Mouse (Mus musculus) liver, embryonic 13.5 days (tissue): ENCODE data around the gene Gm21190. TPM values are rescaled to one million over a fixed set of nuclear protein-coding genes. Genes with fewer than 3 reads are reported as not detected.
"Not testable (repeated sequence)": the region's sequence is repeated elsewhere in the genome, so short reads cannot be mapped to it uniquely, and the experiment has no call there.

ENCODE experiments used
- ATAC-seq: fragments of 200-750 bp; cut with Nextera tagmentation; 2 replicates; pipeline ENCODE4 v1.8.0; 2017; ENCODE audit warnings: low read depth, mild to moderate bottlenecking, moderate number of reproducible peaks, moderate library complexity
- DNase-seq: peaks from one replicate; pipeline ENCODE4 v3.0.0; 2022
- H3K27ac ChIP-seq: fragments of 300-500 bp; sonication (generic); 2 replicates; pipeline ENCODE4 v1.5.1; 2015; ENCODE audit warnings: moderate library complexity, mild to moderate bottlenecking, inconsistent platforms
- H3K27me3 ChIP-seq: fragments of 300-500 bp; sonication (generic); 2 replicates; pipeline ENCODE4 v1.6.1; 2015; ENCODE audit warnings: mild to moderate bottlenecking, inconsistent platforms
- H3K36me3 ChIP-seq: fragments of 300-500 bp; sonication (generic); 2 replicates; pipeline ENCODE4 v1.6.1; 2015; ENCODE audit warnings: mild to moderate bottlenecking, inconsistent platforms
- H3K4me1 ChIP-seq: fragments of 300-500 bp; sonication (generic); replicated peaks from 2 replicates; pipeline ENCODE4 v1.6.1; 2015; ENCODE audit warnings: inconsistent platforms
- H3K4me2 ChIP-seq: fragments of 300-500 bp; sonication (generic); 2 replicates; pipeline ENCODE4 v1.6.1; 2015; ENCODE audit warnings: inconsistent platforms, mild to moderate bottlenecking, moderate library complexity
- H3K4me3 ChIP-seq: fragments of 300-500 bp; sonication (generic); replicated peaks from 2 replicates; pipeline ENCODE4 v1.5.1; 2015; ENCODE audit warnings: mild to moderate bottlenecking, inconsistent platforms
- H3K9ac ChIP-seq: fragments of 300-500 bp; sonication (generic); 2 replicates; pipeline ENCODE4 v1.6.1; 2015; ENCODE audit warnings: mild to moderate bottlenecking, inconsistent platforms
- H3K9me3 ChIP-seq: fragments of 300-500 bp; sonication (generic); replicated peaks from 2 replicates; pipeline ENCODE4 v1.6.1; 2016; ENCODE audit warnings: inconsistent platforms
- WGBS: fragments of 180-500 bp; shearing (Covaris S2); methylation state at CpG from one replicate; pipeline ENCODE4 v1.1.7; 2015; ENCODE audit not compliant: insufficient replicate concordance; 5-methylcytosine and 5-hydroxymethylcytosine counted together
- polyA plus RNA-seq: library from polyadenylated mRNA; unstranded; fragments of >200 nt; fragmentation: Nextera tagmentation; extraction: Ambion mirVana; gene quantifications from 2 replicates; pipeline ENCODE4 v1.2.1, GENCODE M21; 2015

The Gm21190 gene
- not detected in 2 replicates for polyA plus RNA-seq

DNA sequence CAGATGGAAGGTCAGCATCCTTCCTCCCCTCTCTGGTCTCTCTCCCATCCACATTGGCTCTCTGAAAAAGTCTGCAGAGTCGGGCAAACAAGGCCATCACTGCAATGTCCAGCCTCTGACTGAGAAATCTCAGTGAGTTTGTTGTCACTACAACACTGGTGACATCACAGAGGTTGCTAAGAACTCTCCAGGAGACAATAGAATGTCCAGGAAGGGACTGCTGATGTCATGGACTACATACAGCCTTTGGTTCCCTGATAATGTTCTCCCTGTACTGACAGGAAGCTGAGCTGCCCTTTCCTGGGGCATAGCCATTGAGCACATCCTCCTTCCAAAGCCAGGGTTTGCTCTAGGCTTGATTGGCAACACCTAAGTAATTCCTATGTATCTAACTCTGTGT is at the start of gene Gm21190:
TSS of gene Gm21190 (minus strand) at position 101 of the 400 bp plus-strand sequence.
- not testable (repeated sequence) for H3K36me3 ChIP-seq, H3K9ac ChIP-seq, ATAC-seq, H3K4me2 ChIP-seq, DNase-seq, H3K27me3 ChIP-seq, H3K4me1 ChIP-seq, H3K9me3 ChIP-seq, H3K27ac ChIP-seq, H3K4me3 ChIP-seq
- WGBS = no CpG with 5 or more reads among the region's 1 CpGs

DNA sequence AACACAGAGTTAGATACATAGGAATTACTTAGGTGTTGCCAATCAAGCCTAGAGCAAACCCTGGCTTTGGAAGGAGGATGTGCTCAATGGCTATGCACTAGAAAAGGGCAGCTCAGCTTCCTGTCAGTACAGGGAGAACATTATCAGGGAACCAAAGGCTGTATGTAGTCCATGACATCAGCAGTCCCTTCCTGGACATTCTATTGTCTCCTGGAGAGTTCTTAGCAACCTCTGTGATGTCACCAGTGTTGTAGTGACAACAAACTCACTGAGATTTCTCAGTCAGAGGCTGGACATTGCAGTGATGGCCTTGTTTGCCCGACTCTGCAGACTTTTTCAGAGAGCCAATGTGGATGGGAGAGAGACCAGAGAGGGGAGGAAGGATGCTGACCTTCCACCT is 48.0 kb upstream of the Gm21190 start, which contains the start of gene Gm21083:
TSS of gene Gm21083 (plus strand) at position 301 of the 400 bp plus-strand sequence.
- H3K4me3 ChIP-seq, H3K4me1 ChIP-seq, H3K27ac ChIP-seq, H3K36me3 ChIP-seq, H3K4me2 ChIP-seq, H3K9ac ChIP-seq, H3K27me3 ChIP-seq, H3K9me3 ChIP-seq, ATAC-seq, DNase-seq: not testable (repeated sequence)
- WGBS = 20% methylated on average over 1 of the region's 1 CpGs

DNA sequence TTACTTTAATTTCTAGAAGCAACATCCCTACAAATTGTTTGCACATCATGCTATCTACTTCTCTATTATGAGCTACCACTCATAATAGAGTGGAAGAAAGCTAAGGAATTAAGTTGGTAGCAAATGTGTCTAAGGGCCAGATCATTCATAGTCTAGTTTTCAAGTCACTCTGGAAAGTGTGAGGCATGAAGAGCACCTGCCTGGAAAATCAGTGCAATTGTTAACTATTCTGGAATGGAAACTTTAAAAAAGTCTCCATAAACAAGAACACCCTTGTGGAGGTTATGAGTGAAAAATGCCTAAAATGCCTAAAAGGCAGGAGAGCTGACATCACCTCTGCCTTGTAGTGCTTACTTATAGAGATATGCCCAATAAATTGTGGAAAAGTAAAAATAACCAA is 44.7 kb upstream of the Gm21190 start:
- not testable (repeated sequence) for H3K4me3 ChIP-seq, ATAC-seq, H3K4me1 ChIP-seq, H3K9ac ChIP-seq, DNase-seq, H3K27ac ChIP-seq, H3K4me2 ChIP-seq, H3K36me3 ChIP-seq, H3K27me3 ChIP-seq, H3K9me3 ChIP-seq

DNA sequence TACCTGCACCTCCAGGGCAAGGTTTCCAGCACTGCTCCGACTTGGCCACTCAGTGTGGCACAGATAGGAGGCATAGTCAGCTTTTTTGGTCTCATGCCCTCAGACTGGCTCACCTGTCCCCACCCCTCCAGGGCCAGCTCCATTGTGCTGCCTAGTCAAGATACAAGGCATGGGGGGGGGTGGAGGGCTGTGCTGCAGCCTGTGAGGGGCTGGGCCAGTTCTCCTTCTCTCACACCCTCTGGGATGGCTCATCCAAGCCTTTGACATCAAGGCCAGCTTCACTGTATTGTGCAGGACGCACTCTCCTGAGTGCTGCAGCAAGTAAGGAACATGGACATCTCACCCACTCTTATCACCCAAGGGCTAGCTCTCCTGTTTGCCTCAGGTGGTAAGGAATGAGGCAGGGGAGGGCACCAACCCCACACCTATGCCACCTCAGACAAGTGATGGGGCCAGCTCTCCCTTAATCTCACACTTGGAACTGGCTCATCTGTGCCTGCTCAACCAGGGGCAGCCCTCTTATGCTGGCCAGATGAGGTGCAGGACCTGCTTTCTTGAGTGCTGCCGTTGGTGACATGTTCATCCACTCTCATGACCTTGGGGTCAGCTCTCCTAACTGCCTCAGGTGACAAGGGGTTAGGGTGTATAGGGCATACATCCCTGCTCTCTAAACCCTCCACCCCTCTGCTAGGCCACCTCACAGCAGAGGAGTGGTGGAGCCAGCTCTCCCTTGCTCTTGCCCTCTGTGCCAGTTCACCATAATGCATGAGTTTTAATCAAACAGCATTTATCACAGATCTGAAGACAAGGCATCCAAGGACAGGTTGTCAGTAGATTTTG is 32.6 kb upstream of the Gm21190 start:
- 0 out of 2 replicates have a peak, but pooled peaks have one; percentile 18 for ATAC-seq
- H3K4me2 ChIP-seq, H3K4me1 ChIP-seq, H3K4me3 ChIP-seq, H3K9ac ChIP-seq, H3K36me3 ChIP-seq, H3K9me3 ChIP-seq, H3K27me3 ChIP-seq, DNase-seq, H3K27ac ChIP-seq: not testable (repeated sequence)
- 48% methylated on average over 3 of the region's 3 CpGs for WGBS

- DNase-seq, H3K9me3 ChIP-seq, H3K4me3 ChIP-seq, H3K4me2 ChIP-seq, H3K27ac ChIP-seq, H3K9ac ChIP-seq, H3K4me1 ChIP-seq, H3K27me3 ChIP-seq, ATAC-seq, H3K36me3 ChIP-seq: not testable (repeated sequence)
- WGBS = 48% methylated on average over 1 of the region's 1 CpGs
Observed at GRCm38 (mm10) chr5:15558654-15559053, 29.6 kb upstream of the Gm21190 start.

- not testable (repeated sequence) for H3K4me2 ChIP-seq, ATAC-seq, H3K36me3 ChIP-seq, H3K4me3 ChIP-seq, H3K9ac ChIP-seq, H3K9me3 ChIP-seq, H3K27ac ChIP-seq, DNase-seq, H3K27me3 ChIP-seq, H3K4me1 ChIP-seq
- WGBS = 8% methylated on average over 3 of the region's 3 CpGs
Observed at GRCm38 (mm10) chr5:15549606-15550005, 20.6 kb upstream of the Gm21190 start.

DNA sequence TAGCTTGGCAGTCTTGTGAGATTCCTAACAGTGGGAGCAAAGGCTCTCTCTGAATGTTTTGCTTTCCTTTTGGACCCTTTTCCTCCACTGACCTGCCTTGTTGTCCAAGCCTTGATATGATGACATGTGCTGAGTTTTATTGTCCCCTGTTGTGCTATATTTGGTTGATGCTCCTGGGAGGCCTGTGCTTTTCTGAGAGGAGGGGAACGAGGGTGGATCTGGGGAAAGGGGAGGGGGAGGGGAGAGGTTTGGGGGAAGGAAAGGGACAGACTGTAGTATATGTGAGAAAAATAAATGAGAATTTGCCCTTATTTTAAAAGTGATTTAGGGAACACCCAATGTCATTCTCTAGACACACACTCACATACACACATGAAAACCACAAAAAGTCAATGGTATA is 20.1 kb upstream of the Gm21190 start:
- 14% methylated on average over 1 of the region's 1 CpGs for WGBS
- not testable (repeated sequence) for H3K4me1 ChIP-seq, H3K4me3 ChIP-seq, DNase-seq, H3K27me3 ChIP-seq, ATAC-seq, H3K27ac ChIP-seq, H3K4me2 ChIP-seq, H3K9ac ChIP-seq, H3K9me3 ChIP-seq, H3K36me3 ChIP-seq

- ATAC-seq, H3K36me3 ChIP-seq, DNase-seq, H3K4me2 ChIP-seq, H3K27ac ChIP-seq, H3K4me1 ChIP-seq, H3K4me3 ChIP-seq, H3K27me3 ChIP-seq, H3K9ac ChIP-seq, H3K9me3 ChIP-seq: not testable (repeated sequence)
- 57% methylated on average over 6 of the region's 6 CpGs for WGBS
Observed at GRCm38 (mm10) chr5:15548642-15549041, 19.6 kb upstream of the Gm21190 start.

DNA sequence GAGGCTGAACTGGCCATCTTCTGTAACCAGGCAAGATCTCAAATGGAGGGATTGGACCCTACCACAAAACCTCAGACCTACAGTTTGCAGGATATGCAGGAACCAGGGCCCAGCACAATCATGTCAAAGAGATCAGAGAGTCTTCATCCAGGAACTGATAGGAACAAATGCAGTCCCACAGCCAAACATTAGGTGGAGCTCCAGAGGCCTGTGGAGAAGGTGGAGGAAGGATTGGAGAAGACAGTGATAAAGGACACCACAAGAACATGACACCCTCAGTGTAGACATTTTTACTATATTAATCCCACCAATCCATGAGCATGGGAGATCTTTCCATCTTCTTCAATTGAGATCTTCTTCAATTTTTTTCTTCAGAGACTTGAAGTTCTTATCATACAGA is 6.6 kb downstream of the Gm21190 start:
- not testable (repeated sequence) for DNase-seq, H3K36me3 ChIP-seq, ATAC-seq, H3K4me3 ChIP-seq, H3K27me3 ChIP-seq, H3K4me1 ChIP-seq, H3K27ac ChIP-seq, H3K4me2 ChIP-seq, H3K9ac ChIP-seq, H3K9me3 ChIP-seq

DNA sequence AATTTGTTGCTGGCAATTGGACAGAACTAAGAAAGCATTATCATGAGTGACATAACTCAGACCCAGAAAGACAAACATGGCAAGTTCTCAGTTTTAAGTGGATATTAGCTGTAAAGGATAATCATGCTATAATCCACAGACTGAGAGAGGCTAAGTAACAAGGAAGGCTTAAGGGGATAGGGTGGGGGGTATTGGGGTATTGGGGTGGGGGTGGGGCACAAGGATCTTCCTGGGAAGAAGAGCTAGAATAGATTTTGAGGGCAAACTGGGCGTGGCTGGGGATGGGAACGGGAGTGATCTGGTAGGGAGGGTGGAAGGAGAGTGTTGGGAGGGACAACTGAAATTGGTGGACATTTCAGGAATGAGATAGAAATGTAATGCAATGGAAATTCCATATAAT is 7.0 kb downstream of the Gm21190 start:
- H3K27ac ChIP-seq, H3K9ac ChIP-seq, H3K4me3 ChIP-seq, H3K9me3 ChIP-seq, H3K36me3 ChIP-seq, ATAC-seq, H3K4me2 ChIP-seq, H3K27me3 ChIP-seq, DNase-seq, H3K4me1 ChIP-seq: not testable (repeated sequence)
- 22% methylated on average over 2 of the region's 2 CpGs for WGBS

DNA sequence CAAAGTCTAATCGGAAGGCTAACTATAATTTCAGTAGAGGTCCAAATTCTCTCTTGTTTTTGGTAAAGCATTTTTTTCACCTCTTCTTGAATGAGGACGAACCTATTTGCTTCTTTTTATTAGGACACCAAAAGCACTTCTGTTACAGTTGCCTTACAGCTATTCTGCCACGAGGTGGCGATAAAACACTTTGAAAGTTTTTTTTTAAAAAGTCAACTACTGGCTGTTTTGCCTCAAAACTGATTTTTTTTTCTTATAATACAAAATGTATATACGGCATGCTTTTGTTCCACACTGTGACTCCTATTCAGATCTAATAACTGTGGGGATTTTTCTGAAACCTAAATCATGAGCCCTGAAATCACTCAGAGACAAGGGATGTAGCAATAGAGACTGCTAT is 8.6 kb downstream of the Gm21190 start:
- not testable (repeated sequence) for H3K36me3 ChIP-seq, H3K4me2 ChIP-seq, H3K4me1 ChIP-seq, ATAC-seq, H3K9ac ChIP-seq, H3K27me3 ChIP-seq, H3K27ac ChIP-seq, H3K9me3 ChIP-seq, H3K4me3 ChIP-seq, DNase-seq
- 11% methylated on average over 5 of the region's 5 CpGs for WGBS

DNA sequence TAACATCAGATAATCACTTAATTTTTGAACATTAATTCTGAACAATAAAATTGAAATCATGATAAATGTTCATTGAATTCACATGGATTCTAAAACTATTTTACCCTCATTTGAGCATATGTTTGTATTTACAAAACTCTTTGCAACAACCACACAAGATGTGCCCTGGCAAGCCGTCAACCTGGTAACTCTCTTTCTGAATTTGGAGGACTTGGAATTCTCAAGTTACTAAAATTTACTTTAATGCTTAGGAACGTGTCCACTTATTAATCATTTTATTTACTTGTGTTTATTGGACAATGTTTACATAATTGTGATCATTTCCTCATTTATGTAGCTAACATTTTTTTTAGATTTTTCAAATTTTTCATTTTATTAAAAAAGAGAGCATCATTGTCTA is 11.9 kb downstream of the Gm21190 start:
- not testable (repeated sequence) for H3K27me3 ChIP-seq, H3K9me3 ChIP-seq, H3K36me3 ChIP-seq, H3K4me3 ChIP-seq, DNase-seq, H3K4me1 ChIP-seq, H3K27ac ChIP-seq, ATAC-seq, H3K4me2 ChIP-seq, H3K9ac ChIP-seq
- 52% methylated on average over 2 of the region's 2 CpGs for WGBS
